Mouse (Mus musculus): ENCODE data around the gene Ap3b2.
"Not testable (repeated sequence)": the region's sequence is repeated elsewhere in the genome, so short reads cannot be mapped to it uniquely, and the experiment has no call there.

Ap3b2 gene

GRCm38 (mm10) chr7:81478261-81478660 lies 15.5 kb downstream of the Ap3b2 start:
- DNase-seq (ENCODE audit: low read depth, low spot score): not testable (repeated sequence)

GRCm38 (mm10) chr7:81476833-81477232 lies 16.9 kb downstream of the Ap3b2 start:
- no peak for DNase-seq (ENCODE audit: low read depth, low spot score)

- DNase-seq (ENCODE audit: low read depth, low spot score): no peak
Observed at GRCm38 (mm10) chr7:81475221-81475620, 18.5 kb downstream of the Ap3b2 start.

GRCm38 (mm10) chr7:81464906-81465450 lies 28.7 kb downstream of the Ap3b2 start:
- no peak for DNase-seq (ENCODE audit: low read depth, low spot score)

DNA sequence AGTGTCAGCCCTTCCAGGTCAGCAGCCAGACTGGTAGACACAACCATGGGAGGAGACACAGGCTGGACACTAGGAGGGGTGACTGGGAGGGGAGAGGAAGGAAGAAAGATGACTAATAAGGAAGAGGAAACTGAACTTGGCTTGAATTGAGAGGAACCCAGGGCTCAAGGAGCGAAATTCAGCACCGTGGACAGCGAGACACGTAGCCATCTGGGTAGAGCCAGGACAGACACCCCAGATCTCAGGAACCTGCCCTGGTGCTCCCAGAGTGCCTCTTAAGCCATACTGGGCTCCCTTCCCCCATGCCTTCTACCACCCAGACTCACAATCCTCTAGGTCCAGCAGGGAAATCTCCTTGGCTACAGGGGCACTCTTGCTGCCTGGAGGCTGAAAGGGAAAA lies 29.6 kb downstream of the Ap3b2 start:
- DNase-seq (ENCODE audit: low read depth, low spot score): peak; percentile 69

- no peak for DNase-seq (ENCODE audit: low read depth, low spot score)
Observed at GRCm38 (mm10) chr7:81462815-81463214, 30.9 kb downstream of the Ap3b2 start.

DNA sequence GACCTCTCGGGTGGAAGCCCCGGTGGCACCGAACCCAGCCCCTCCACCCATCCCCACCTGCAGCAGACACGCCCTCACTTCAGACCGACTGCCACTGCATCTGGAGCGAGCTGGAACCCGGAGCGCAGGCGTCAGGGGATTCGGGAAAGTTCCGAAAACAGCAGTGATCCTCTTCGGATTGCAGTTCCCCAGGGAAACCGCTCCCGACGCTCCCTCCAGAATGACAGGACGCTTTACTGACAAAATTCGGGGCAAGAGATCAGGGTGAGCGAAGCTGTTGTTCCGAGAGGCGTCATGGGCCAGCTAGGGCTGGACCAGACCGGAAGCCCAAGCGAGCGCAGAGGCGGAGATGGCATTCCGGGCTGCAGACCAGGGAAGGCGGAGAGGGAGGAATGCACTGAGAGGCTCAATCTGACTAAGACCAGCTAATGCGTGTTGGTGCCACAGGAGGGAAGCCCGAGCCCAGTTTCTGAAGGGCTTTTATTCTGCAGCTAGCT lies 38.5 kb downstream of the Ap3b2 start, which contains the start of gene Cpeb1:
Gene Cpeb1 (minus strand): TSS at position 311 of the 497 bp plus-strand sequence.
- peak; percentile 43 for DNase-seq (ENCODE audit: low read depth, low spot score)

DNA sequence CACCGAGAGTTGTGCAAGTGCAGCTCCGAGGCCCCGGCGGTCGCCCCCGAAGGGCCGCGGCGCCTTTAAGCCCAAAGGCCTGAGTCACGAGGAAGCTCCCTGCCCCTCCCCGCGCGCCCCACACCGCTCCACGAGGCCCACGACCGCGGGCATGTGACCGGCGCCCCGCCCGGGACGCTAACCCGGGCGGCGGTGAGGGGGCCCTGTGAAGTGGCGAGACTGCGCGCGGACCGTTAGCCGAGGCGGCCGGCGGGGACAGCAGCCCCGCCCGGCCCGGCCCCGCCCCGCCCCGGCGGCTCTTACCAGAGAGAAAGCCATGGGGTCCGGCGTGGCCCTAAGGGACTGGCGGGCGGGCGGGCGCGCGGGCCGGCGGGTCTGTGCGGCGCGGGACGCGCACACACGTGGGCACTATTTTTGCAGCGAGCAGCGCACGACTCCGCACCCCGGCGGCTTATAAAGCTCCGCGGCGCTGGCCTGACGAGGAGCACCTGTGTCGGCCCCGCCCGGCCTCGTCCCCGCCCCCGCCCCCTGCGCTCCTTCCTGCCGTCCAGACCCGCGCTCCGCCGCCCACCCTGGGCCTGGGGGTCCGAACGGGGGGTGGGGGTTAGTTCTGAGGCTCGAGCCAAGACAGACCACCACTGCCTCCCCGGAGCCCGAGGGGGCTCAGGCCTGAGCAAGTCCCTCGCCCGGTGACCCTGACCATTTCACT lies 39.2 kb downstream of the Ap3b2 start:
- DNase-seq (ENCODE audit: low read depth, low spot score): no peak

DNA sequence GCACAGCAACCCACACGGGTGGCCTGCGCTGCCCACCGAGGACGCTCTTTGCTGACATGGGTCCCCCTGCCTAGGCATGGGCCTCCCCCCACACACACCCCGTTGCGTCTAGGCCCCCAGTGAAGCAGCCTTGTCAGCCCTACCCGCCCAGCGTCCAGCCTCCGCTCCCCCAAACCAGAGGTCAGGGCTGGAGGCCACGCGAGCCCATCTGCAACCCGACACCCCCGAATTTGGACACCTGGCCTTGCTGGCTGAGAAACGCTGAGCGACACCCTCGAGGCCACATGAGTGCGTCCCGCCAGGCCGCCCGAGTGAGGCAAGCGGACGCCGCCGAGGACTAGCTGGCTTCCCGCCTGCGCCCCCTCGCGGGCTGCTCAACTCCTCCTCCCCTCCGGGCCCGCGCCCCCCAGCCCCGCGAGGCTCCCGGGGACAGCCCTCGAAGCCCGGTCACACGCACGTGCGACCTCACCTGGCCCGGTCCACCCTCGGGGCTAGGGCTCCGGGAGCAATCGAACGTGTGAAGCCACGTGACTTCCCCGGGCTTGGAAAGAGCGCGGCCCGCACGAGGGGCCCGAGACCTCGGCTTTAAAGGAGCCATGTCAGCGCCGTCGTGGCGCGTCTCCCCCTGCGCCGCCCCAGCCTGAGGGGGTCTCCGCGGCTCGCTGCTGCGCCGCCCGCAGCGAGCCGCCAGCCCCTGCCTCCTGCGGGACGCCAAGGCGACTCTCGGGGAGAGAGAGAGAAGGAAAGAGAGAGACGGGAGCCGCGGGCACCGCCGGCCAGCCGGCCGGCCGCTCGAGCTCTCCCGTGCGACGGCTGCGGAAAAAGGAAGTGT lies 40.1 kb downstream of the Ap3b2 start:
- no peak for DNase-seq (ENCODE audit: low read depth, low spot score)

DNA sequence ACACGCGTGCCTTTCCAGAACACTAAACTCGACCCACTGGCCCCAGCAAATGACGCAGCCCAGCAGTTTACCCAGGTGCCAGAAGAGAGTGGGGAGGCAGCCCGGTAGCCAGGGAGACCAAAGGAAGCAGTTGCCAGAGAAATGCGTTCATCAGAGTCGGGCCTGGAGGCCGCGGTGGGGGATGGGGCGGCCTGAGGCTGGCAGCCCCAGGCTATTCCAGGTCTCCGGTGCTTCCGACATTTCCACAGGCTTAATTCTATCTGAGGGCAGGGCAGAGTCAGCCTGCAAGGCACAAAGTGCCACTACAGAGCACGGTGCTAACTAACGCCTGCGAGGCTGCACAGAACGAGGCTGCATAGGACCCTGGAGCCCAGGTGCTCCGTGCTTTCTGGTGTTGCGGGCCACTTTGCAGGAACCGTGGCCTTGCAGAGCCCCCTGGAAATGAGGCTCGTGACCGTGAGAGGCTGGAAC lies 40.7 kb downstream of the Ap3b2 start:
- peak; percentile 25 for DNase-seq (ENCODE audit: low read depth, low spot score)
